Mouse (Mus musculus) liver, embryonic 16.5 days (tissue): ENCODE results near the gene Sort1. TPM values are rescaled to one million over a fixed set of nuclear protein-coding genes. Genes with fewer than 3 reads are reported as not detected.

ENCODE experiments used
- ATAC-seq: fragments of 200-750 bp; cut with Nextera tagmentation; 2 replicates; pipeline ENCODE4 v1.8.0; 2017; ENCODE audit warnings: low read depth, mild to moderate bottlenecking, moderate number of reproducible peaks, moderate library complexity
- H3K27ac ChIP-seq: fragments of 300-500 bp; sonication (generic); 2 replicates; pipeline ENCODE4 v1.5.1; 2014; ENCODE audit warnings: mild to moderate bottlenecking, low read length
- H3K27me3 ChIP-seq: fragments of 300-500 bp; sonication (generic); 2 replicates; pipeline ENCODE4 v1.6.1; 2014; ENCODE audit warnings: low read depth, low read length, mixed read lengths; ENCODE audit not compliant: control insufficient read depth, insufficient read depth
- H3K36me3 ChIP-seq: fragments of 300-500 bp; sonication (generic); 2 replicates; pipeline ENCODE4 v1.6.1; 2014; ENCODE audit warnings: mild to moderate bottlenecking; ENCODE audit not compliant: control insufficient read depth, insufficient read depth
- H3K4me1 ChIP-seq: fragments of 300-500 bp; sonication (generic); 2 replicates; pipeline ENCODE4 v1.6.1; 2014; ENCODE audit warnings: low read depth, low read length, mixed read lengths; ENCODE audit not compliant: control insufficient read depth
- H3K4me2 ChIP-seq: fragments of 300-500 bp; sonication (generic); 2 replicates; pipeline ENCODE4 v1.6.1; 2014; ENCODE audit warnings: low read depth, low read length, mixed read lengths
- H3K4me3 ChIP-seq: fragments of 300-500 bp; sonication (generic); 2 replicates; pipeline ENCODE4 v1.5.1; 2014; ENCODE audit warnings: low read depth, mild to moderate bottlenecking, low read length
- H3K9ac ChIP-seq: fragments of 300-500 bp; sonication (generic); 2 replicates; pipeline ENCODE4 v1.6.1; 2014; ENCODE audit warnings: low read depth, low read length
- H3K9me3 ChIP-seq: fragments of 300-500 bp; sonication (generic); replicated peaks from 2 replicates; pipeline ENCODE4 v1.6.1; 2016; ENCODE audit warnings: low read length; ENCODE audit not compliant: control insufficient read depth
- WGBS: fragments of 180-500 bp; shearing (Covaris S2); extraction: QIAGEN DNeasy Blood & Tissue Kit; methylation state at CpG from one replicate; pipeline ENCODE4 v1.1.7; 2014; ENCODE audit not compliant: insufficient replicate concordance; 5-methylcytosine and 5-hydroxymethylcytosine counted together
- polyA plus RNA-seq: library from polyadenylated mRNA; unstranded; fragments of >200 nt; fragmentation: Nextera tagmentation; extraction: Ambion mirVana; gene quantifications from 2 replicates; pipeline ENCODE4 v1.2.1, GENCODE M21; 2015

Gene Sort1
- polyA plus RNA-seq, 1 experiment from 2014 or later: 2.5 TPM

DNA sequence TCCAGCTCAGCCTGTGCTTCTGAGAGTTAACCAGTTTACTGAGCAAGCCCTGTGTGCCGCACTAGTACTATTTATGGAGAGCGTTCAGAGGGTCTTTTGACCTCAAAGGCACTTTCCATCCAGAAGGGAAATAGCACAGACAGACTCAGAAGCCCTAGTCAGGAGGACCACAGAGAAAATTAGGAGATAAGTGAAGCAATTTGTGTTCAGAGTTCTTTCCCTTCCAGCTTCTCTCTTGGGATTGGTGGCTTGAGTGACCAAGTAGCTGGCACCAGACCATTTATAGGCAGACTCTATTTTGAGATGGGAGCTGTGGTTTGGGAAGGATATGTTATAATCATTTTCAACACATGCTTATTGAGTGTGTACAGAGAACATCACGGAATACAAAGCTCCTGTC is 22.5 kb downstream of the Sort1 start:
- H3K27ac ChIP-seq: no peak overlapping the region
- WGBS: 59% methylated on average over 3 of the region's 3 CpGs
- H3K9me3 ChIP-seq: no peaks in the 10 kb centered on the region
- no peak overlapping the region for H3K9ac ChIP-seq
- H3K27me3 ChIP-seq: no peaks in the 10 kb centered on the region
- ATAC-seq: no peak
- H3K4me1 ChIP-seq: no peaks in the 10 kb centered on the region; the same call in 1 of the 2 replicates
- H3K4me3 ChIP-seq: no peak overlapping the region
- no peaks in the 10 kb centered on the region for H3K36me3 ChIP-seq
- no peak overlapping the region for H3K4me2 ChIP-seq

DNA sequence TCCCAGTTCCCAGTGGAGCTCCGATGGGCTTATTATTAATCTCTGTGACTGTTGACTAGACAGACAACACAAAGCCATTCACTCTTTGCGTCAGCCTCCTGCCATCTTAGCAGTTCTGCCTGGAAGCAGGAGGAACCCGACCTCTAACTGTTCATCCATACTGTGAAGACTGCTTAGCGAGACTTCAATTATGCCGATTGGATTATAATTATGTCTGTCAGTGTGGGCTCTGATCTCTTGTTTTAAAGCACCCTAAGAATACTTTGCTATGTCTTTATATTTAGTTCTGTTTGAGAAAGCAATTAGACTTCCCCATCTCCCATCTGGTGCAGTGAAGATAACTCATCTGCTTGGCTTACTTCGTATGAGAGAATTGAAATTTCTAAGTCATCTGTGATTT is 23.6 kb downstream of the Sort1 start:
- Histone ChIP-seq H3K4me1 (no peaks in the 10 kb centered on the region; the same call in 1 of the 2 replicates), H3K4me2 (no peak overlapping the region), H3K9ac (no peak overlapping the region), H3K27ac (no peak overlapping the region), H3K4me3 (no peak overlapping the region), H3K9me3 (no peaks in the 10 kb centered on the region), H3K36me3 (no peaks in the 10 kb centered on the region), H3K27me3 (no peaks in the 10 kb centered on the region)
- WGBS: 68% methylated on average over 6 of the region's 6 CpGs
- ATAC-seq: no peak

DNA sequence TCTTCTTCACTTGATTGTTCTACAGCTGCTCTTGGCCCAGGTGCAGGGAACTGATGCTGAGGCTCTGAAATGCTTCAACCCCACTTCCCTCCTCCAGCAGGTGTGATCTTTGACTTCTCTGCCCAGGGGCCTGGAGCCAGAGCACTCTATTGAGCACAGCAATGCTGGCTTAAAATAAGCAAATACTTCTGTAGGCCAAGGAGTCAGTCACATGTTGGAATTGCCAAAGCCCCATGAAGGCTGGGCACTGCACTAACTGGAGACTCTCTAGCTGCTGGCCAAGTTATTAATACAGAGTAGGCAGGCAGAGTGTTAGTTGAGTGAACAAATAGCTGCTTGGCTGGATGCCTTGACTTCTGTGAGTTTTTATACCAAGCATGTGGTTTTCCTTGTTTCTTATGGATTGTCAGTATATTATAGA is 27.0 kb downstream of the Sort1 start:
- H3K36me3 ChIP-seq: no peaks in the 10 kb centered on the region
- H3K4me3 ChIP-seq: no peak overlapping the region
- no peaks in the 10 kb centered on the region; the same call in 1 of the 2 replicates for H3K4me1 ChIP-seq
- no peaks in the 10 kb centered on the region for H3K27me3 ChIP-seq
- H3K4me2 ChIP-seq: no peak overlapping the region
- H3K27ac ChIP-seq: no peak overlapping the region
- no peak overlapping the region for H3K9ac ChIP-seq
- H3K9me3 ChIP-seq: no peaks in the 10 kb centered on the region
- ATAC-seq: no peak

DNA sequence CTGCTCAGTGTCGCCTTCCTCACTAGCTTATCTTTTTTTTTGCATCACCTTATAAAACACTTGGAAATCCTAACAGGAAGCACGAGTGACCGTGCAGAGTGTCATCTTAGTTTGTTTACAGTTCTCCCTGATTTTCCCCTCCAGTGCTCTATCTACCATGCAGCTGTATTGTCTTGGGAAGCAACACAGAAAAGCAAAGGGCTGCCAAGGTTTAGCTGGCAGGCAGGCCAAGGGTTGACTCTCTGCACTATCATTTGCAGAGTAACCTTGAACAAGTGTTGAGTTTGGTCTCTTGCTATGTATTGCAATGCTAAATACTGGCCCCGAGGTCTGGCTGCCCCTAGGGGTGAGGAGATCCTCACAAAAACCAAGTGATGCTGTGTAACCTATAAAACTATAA is 27.8 kb downstream of the Sort1 start:
- no peak for ATAC-seq
- Histone ChIP-seq H3K36me3 (no peaks in the 10 kb centered on the region), H3K4me2 (no peak overlapping the region), H3K4me3 (no peak overlapping the region), H3K9ac (no peak overlapping the region), H3K9me3 (no peaks in the 10 kb centered on the region), H3K27ac (no peak overlapping the region), H3K27me3 (no peaks in the 10 kb centered on the region), H3K4me1 (no peaks in the 10 kb centered on the region; the same call in 1 of the 2 replicates)
- 52% methylated on average over 4 of the region's 4 CpGs for WGBS

DNA sequence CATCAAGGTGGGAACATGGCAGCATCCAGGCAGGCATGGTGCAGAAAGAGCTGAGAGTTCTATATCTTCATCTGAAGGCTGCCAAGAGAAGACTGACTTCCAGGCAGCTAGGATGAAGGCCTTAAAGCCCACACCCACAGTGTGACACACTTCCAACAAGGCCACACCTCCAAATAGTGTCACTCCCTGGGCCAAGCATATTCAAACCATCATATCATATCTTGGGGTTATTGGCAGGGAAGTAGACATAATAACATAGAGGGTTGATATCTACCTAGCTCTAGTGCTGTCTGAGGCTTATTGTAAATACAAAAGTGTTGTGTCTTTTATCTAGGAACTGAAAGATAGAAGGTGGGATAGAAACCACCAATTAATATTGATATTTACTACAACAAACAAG is 28.5 kb downstream of the Sort1 start:
- Histone ChIP-seq H3K4me1 (no peaks in the 10 kb centered on the region; the same call in 1 of the 2 replicates), H3K27ac (no peak overlapping the region), H3K4me2 (no peak overlapping the region), H3K27me3 (no peaks in the 10 kb centered on the region), H3K36me3 (no peaks in the 10 kb centered on the region), H3K4me3 (no peak overlapping the region), H3K9ac (no peak overlapping the region), H3K9me3 (no peaks in the 10 kb centered on the region)
- no peak for ATAC-seq

DNA sequence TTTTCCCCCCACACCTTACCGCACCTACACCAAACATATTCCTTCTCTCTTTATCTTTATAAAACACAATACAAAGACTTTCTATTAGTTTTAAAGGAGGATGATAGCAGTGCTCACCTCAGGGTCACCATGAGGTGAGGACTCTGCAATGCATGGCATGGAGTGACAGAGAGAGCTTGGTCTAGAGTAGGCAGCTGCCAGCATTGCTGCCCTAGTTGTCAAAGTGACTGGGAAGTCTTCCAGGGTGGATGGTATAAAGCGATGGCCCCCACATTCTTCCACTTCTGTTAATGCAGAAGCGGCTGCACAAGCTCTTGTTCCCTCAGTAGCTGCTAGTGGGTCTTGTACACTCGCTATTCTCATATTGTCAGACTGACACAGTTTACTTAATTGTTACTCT is 29.3 kb downstream of the Sort1 start:
- ATAC-seq: no peak
- Histone ChIP-seq H3K9ac (no peak overlapping the region), H3K36me3 (no peaks in the 10 kb centered on the region), H3K9me3 (no peaks in the 10 kb centered on the region), H3K27me3 (no peaks in the 10 kb centered on the region), H3K4me2 (no peak overlapping the region), H3K4me1 (no peaks in the 10 kb centered on the region; the same call in 1 of the 2 replicates), H3K4me3 (no peak overlapping the region), H3K27ac (no peak overlapping the region)
- 75% methylated on average over 4 of the region's 4 CpGs for WGBS

DNA sequence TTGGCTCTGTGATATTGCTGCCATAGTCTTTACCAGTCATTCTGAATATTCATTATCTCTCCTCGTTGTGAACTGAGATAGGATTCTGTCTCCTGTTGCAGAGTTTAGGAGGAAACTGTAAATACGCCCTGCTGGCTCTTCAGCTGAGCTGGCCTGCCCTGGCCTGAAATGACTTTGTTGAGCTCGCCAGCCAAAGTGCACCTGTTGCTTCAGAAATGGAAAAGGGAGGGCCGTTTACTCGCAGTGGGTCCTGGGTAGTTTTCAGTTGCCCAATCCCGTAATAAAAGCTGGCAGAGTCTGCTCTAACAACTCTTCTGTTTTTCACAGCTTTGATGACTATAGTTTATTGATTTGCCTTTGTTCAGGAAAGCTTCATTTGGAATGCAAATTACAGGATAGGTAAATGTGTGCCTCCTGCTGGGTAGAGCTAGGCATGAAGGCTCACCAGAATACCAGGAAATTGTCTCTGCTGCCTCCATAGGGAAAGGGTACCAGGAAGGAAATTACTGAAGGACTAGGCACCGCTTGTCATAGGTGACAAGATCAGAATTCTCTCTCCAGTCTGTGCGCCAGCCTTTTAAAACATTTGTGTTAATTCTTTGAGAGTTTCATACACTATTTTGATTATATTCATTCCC is 30.3 kb downstream of the Sort1 start:
- no peak overlapping the region for H3K9ac ChIP-seq
- no peaks in the 10 kb centered on the region for H3K36me3 ChIP-seq
- no peak overlapping the region for H3K4me2 ChIP-seq
- H3K4me3 ChIP-seq: no peak overlapping the region
- H3K9me3 ChIP-seq: no peaks in the 10 kb centered on the region
- no peaks in the 10 kb centered on the region for H3K27me3 ChIP-seq
- no peak for ATAC-seq
- WGBS: 51% methylated on average over 8 of the region's 8 CpGs
- no peak overlapping the region for H3K27ac ChIP-seq
- no peaks in the 10 kb centered on the region; the same call in 1 of the 2 replicates for H3K4me1 ChIP-seq

DNA sequence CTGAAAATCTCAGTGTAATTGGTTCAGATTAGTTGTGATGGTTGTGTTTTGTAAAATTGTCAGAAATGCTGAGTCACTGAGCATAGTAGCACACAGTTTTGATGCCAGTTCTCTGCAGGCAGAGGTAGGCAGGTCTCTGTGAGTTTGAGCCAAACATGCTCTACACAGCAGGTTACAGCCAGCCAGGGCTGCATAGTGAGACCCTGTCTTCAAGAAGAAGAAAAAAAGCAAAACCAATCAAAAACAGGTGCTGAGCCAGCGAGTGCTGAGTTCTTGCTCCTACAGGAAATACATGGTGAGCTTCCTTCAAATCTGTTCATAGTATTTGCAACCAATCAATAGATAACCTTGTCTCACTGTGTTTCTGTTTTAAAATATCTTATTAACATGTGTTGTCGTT is 34.6 kb downstream of the Sort1 start:
- Histone ChIP-seq H3K9me3 (no peaks in the 10 kb centered on the region), H3K36me3 (no peaks in the 10 kb centered on the region), H3K27ac (no peak overlapping the region), H3K4me1 (peaks cover 3% of the 10 kb centered on the region; the same call in 1 of the 2 replicates), H3K27me3 (no peaks in the 10 kb centered on the region), H3K4me3 (no peak overlapping the region), H3K4me2 (no peak overlapping the region), H3K9ac (no peak overlapping the region)
- 44% methylated on average over 2 of the region's 2 CpGs for WGBS
- no peak for ATAC-seq

DNA sequence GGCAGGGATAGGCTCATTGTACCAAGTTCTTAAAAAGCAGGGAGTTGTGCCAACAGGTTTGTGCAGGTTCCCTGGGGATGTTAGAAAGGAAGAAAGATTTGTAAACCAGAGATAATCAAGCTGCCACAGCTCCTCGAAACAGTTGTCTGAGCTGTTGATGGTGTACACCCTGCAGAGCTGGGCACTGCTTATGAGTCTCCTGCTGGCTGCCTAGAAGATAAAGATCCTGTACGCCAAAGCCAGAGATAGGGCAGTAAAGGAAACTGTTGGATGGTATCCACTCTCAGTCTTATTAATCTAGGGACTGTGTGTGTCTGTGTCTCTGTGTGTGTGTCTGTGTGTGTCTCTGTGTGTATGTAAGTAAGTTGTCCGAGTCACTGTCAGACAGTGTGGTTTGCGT is 37.8 kb downstream of the Sort1 start:
- H3K9me3 ChIP-seq: no peaks in the 10 kb centered on the region
- ATAC-seq: no peak
- no peaks in the 10 kb centered on the region for H3K27me3 ChIP-seq
- no peaks in the 10 kb centered on the region for H3K36me3 ChIP-seq
- H3K9ac ChIP-seq: no peak overlapping the region
- H3K4me1 ChIP-seq: peaks cover 3% of the 10 kb centered on the region; the same call in 1 of the 2 replicates
- WGBS: 46% methylated on average over 4 of the region's 4 CpGs
- no peak overlapping the region for H3K27ac ChIP-seq
- H3K4me3 ChIP-seq: no peak overlapping the region
- no peak overlapping the region for H3K4me2 ChIP-seq
